Mouse (Mus musculus) layer of hippocampus, adult 9-11 months (tissue): ENCODE results near the gene Pik3r6.

Experiments used
- DNase-seq: peaks from one replicate; pipeline ENCODE4 v3.0.0; 2022

Gene Pik3r6

GRCm38 (mm10) chr11:68586721-68587120 lies 83.9 kb downstream of the Pik3r6 start, which contains the start of gene Ccdc42:
Gene Ccdc42, plus strand, starts transcription at chr11:68587021.
- DNase-seq: no peak

- DNase-seq: peak; percentile 84
Measured at GRCm38 (mm10) chr11:68589055-68589809, 86.4 kb downstream of the Pik3r6 start.

GRCm38 (mm10) chr11:68591708-68592107 lies 88.9 kb downstream of the Pik3r6 start:
- DNase-seq: no peak

DNA sequence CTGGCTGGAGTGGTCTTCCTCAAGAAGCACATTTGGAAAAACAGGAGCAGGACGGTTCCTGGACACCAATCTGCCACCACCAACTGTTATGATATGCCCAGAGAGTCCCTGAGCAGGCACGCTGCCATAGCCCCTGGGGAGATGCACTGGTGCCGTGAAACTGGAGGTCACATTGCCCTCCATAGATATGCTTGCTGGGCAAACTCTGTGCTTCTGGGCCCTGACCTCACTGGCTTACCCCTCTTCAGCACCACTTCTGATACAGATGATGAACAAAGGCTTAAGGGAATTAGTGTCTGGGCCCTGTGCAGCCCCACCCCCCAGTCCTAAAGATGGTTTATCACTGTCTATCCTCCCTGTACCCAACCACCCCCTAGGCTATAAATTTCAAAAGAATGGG lies 90.4 kb downstream of the Pik3r6 start:
- no peak for DNase-seq

DNA sequence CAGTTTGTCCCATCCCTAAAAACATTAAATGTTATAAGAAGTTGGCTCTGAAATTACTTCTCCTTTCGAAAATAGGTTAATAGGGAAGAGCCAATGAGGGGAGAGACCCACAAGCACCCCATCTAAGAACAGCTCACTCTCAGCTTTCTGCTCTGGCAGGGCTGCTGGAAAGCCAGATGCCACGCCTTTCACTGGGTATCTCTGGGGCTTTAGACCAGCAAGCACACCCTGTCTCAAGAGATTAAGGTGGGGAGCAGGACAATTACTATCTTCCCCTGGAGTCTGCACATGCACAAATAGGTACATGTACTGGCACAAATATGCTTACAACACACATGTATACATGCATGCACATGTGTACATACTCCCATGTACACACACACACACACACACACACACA lies 95.1 kb downstream of the Pik3r6 start:
- no peak for DNase-seq

DNA sequence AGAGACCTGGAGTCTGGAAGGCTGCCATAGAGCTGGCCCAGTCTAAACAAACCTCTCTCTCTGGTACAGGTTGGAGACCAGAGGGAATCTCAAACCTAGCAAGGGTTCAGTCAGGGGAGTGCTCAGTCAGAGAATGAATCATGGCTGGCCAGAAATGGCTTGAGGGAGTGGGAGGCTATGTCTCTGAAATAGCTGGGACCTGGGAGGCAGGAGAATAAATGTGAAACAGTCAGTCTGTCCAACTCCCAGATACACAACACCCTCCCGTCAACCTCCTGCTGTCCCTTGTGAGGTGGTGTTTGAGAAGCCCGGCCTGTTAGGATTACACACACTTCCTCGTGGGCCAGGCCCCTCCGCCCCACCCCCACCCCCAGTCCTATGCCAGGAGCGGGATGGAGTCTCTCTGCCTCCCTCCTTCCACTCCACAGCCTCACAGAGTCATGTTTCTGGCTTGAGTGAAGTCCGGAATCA lies 97.8 kb downstream of the Pik3r6 start:
- DNase-seq: no peak

- DNase-seq: no peak
Measured at GRCm38 (mm10) chr11:68601486-68601991, 98.7 kb downstream of the Pik3r6 start.
